Mouse (Mus musculus) embryonic fibroblast, embryonic 13.5 days (primary cell): ENCODE measurements around the gene Gm32687.
"Not testable (repeated sequence)": the region's sequence is repeated elsewhere in the genome, so short reads cannot be mapped to it uniquely, and the experiment has no call there.

Experiments
- CTCF ChIP-seq: IDR thresholded peaks from 2 replicates; pipeline ENCODE4 v1.5.1; 2011; ENCODE audit warnings: mild to moderate bottlenecking, control low read depth, low read length, moderate library complexity, borderline replicate concordance; ENCODE audit not compliant: insufficient read depth
- POLR2A ChIP-seq: IDR thresholded peaks from 2 replicates; pipeline ENCODE4 v1.6.1; 2011; ENCODE audit warnings: low read depth, mild to moderate bottlenecking, control low read depth, low read length, moderate library complexity

DNA sequence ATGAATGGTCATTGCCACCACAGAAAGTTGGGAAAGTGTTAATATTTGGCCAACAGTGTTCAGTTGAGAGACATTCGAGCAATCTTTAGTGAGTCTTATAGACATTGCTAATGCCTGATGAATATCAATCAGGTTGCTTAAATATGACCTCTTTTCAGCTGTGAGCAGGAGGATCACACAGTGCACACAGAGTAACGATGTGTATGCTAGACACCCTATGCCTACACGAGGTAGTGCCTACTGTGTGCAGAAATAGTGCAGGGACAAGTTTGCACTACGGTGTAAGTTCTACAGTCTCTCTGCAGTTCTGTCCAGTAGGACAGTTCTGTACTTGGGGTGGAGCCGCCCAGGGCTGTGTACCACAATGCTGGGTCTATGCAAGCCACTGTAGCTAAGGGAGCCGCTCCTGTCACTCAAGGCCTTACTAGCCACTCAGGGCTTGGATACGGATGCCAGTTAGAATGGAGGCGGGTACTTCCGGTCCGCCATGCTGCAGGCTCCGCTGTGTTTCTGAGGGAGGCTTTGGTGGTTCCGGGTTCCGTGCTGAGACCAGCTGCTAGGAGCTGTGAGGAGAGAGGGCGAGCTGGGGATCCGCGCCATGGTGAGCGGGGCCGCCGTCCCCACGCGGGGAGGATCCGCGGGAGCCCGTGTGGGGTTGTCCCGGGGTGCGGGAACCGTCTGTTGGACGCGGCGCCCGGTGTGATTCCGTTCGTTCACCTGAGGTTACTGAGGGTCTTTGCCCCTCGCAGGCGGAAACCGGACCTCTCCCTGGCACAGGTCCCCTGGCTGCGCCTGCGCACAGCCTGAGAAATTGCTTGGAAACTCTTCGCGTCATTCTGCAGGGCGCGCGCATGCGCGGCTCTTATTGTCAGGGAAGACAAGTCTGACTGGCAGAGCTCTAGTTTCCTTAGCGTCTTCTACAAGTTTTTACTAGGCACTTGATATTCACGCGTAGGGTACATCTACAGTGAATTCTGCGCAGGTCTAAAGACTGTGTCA lies at the start of gene Gm32687:
- TF ChIP-seq POLR2A, CTCF: not testable (repeated sequence)
